Mouse (Mus musculus): Measurements from ENCODE around the gene Fzr1. TPM values are rescaled to one million over a fixed set of nuclear protein-coding genes. Genes with fewer than 3 reads are reported as not detected.

The Fzr1 gene
- 48.1 and 72.7 TPM in 2 replicates for polyA plus RNA-seq (2012; ENCODE audit: low replicate concordance)

DNA sequence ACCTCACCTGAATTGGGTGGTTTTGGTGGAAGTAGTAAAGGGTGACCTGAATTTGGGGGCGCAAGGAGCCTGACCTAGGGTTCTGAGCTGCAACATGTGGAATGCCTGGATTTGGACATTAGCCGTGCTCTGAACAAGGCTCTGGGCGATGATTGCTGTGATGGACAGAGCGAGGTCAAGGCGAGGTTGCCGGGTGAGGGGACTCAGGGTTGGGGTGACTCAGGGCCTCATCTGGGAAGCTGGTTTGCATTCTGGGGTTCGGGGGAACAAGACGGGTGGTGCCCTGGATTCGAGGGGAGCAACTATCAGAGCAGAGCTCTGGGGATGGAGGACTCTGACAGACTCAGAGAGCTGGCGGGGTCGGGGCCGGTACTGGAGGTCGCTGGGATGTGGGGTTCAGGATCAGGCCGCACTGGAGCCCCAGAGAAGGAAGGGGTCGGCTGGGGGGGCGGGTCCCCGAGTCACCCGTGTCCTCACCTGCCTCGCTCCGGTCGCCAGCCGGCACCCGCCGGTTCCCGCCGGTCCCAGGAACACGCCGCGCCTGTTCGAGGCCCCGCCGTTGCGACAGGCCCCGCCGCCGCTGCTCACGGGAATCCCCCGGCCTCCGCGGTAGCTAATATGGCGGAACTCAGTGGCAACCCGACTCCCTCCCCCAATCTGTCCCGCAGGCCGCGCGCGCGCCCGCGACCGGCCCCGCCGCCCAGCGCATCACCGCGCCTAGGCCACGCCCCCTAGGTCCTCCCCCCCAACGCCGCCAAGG, at the start of gene Fzr1:
Fzr1 (minus strand) TSS at position 724 of the 760 bp plus-strand sequence.

DNA sequence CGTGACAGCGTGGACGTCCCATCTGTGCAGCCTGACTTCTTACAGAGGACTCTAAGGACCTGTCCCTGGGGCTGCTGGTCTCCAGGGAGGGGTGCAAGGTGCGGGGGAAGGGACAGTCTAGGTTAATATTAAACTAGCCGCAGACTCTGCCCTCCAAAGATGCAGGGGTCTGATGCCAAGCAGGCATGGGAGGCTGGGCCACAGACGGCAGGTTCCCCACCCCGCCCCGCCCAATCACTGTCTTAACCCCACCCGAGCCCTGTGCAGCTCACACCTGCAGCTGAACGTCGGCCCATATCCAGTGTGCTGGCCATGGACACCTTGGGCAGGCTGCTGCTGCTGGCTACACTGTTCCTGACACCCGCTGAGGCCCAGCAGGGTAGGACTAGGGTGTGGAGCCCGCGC, 14.5 kb upstream of the Fzr1 start, which contains the start of gene Smim24:
Smim24 (plus strand) TSS at position 271 of the 405 bp plus-strand sequence.

DNA sequence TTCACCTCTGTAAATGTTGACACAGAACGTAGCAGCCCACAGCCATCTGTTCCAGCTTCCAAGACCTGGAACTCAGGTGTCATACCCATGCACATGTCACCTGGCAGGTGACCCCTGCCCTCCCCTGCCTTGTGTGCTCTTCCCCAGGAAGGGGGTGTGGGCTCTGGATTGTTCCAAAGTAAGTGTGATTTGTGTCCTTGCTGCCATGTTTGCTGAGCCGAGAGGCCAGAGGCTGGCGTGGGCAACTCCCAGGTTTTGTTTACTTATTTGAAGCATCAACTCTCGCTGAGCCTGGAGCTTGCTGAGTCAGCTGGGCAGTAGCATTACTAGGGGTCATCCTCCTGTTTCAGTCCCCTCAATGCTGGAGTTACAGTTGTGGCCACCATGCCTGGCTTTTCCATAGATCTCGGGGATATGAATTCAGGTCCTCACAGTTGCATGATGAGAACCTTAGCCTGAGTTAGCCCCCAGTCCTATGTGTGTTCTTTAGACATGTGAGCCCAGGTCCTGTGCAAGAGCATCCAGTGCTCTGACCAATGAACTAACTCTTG, 10.3 kb upstream of the Fzr1 start, which contains the start of gene Gm48552:
Gm48552 (plus strand) TSS at position 501 of the 551 bp plus-strand sequence.

DNA sequence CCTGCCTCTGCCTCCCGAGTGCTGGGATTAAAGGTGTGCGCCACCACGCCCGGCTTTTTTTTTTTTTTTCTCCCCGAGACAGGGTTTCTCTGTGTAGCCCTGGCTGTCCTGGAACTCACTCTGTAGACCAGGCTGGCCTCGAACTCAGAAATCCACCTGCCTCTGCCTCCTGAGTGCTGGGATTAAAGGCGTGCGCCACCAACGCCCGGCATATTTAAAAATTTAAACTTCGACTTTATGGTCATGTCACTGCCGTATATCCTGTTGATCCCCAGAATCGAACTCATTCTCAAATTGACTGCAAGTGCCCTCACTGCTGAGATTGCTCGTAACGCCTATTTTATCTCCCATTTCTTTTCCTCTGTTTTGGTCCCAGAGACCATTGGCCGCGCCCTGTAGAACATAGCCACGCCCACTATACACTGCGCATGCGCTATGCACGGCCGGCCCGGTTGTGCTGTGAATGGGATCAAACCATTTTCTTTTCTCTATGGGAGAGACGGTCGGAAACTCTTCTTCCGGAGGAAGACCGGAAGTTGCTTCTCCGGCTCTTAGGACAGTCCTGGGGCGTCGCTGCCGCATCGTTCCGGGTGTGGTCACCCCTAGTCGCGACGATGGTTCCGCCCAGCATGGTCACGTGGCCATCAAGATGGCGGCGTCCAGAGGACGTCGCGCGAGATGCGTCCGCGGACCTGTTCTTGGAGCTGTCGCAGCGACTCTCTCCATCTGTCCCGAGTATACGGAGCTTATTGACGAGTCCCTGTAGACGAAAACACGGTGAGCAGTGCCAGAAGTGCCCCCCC, 5.7 kb upstream of the Fzr1 start, which contains the start of the genes Dohh and Gm48551:
Dohh (plus strand) TSS at position 627 of the 803 bp plus-strand sequence.
Gm48551 (plus strand) TSS at position 665 of the 803 bp plus-strand sequence.

DNA sequence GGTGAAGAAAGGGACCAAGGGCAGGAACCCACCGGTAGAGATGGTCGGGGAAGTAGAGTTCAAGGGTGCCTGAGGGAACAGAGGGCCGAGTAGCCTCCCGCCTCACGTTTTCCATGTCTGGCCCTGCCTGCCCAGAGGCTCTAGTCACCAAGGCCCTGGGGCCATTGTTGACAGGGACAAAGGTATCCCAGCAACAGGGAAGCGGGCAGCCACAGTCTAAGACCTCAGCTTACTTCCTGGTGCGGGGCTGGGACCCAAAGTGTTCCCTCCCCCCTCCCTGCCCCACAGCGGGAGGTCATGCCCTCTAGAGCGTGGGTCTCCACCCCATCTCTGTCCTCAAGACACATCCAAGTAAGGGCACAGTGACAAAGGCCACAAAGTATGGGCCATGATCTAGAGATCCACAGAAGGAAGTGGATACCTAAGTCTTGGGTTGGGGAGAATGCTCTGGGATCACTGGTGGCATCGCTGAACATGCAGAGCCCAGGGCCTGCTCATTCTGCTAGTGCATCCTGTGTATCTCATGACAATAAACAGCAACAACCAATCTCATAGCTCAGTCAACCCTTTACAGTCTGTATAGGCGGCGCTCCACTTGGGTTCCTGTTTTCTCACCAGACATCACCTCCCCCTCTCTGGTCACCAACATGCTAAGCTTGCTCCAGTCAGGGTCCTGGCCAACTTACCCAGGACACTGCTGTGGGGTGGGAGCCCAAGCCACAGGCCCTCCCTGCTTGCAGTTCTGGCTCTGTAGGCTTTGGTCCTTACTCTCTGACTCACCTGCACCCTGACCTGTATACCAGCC, 12.4 kb downstream of the Fzr1 start, which contains the start of gene 4930404N11Rik:
4930404N11Rik (minus strand) TSS at position 145 of the 805 bp plus-strand sequence.

DNA sequence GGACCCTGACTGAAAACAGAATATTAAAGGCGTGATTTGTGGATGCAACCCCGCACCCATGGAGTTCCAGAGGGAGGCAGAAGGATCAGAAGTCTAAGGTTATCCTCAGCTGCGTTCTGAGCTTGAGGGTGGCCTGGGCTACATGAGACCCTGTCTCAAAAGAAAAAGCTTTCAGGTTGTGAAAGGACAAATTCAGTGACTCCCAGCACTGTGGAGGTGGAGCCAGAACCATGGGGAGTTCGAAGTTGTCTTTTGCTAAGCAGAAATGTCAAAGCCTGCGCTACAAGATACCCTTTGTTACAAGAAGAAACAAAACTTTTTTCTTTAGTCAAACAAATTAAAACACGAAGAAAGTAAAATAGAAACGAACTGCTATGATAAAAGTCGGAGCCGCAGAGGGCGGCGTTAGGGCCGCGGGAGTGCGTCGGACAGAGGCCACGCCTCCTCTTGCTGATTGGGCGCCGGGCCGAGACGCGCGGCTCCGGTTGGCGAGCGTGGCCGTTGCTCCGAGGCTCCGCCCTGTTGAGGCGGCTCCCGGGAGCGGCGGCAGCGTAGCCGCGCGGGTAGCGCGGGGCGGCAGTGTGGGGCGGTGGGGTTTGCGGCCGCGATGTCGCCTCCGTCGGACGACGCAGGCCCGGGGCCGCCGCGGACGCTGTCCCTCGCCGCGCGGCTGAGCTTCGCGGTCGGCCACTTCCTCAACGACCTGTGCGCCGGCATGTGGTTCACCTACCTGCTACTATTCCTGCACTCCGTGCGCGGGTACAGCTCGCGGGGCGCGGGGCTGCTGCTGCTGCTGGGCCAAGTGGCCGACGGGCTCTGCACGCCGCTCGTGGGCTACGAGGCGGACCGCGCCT, 21.1 kb downstream of the Fzr1 start, which contains the start of gene Mfsd12:
Mfsd12 (plus strand) TSS at position 501 of the 854 bp plus-strand sequence.

DNA sequence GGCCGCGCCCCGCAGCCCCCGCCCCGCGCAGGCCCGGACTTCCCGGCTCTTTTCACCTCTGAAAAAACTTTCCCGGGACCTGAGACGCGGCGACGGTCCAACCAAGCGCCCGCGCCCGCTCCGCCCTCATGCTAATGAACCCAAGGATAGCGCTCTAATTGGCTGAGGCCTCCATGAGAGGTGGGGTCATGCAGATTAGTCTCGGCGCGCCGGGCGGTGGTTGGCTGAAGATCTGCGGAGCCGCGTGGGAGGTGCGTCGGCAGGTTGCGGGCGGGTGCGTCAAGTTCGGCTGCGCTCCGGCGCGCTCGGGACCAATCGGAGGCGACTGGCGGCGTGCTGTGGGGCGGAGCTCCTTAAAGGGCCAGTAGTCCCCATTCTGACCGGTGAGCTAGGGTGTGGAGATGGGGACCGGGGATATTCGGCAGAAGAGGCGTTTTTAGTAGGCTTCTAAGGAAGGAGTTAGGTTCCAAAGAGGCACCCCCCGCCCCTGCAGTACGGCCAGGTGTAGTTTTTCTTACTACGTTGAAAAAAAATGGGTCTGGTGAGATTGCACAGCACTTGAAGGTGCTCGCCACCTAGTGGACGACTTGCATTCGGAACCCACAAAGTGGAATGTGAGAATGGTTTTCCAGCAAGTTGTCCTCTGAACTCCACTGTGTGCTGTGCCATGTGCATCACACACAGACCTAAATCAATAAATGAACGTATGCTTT, 27.8 kb downstream of the Fzr1 start, which contains the start of gene Hmg20b:
Hmg20b (minus strand) TSS at position 130 of the 713 bp plus-strand sequence.

DNA sequence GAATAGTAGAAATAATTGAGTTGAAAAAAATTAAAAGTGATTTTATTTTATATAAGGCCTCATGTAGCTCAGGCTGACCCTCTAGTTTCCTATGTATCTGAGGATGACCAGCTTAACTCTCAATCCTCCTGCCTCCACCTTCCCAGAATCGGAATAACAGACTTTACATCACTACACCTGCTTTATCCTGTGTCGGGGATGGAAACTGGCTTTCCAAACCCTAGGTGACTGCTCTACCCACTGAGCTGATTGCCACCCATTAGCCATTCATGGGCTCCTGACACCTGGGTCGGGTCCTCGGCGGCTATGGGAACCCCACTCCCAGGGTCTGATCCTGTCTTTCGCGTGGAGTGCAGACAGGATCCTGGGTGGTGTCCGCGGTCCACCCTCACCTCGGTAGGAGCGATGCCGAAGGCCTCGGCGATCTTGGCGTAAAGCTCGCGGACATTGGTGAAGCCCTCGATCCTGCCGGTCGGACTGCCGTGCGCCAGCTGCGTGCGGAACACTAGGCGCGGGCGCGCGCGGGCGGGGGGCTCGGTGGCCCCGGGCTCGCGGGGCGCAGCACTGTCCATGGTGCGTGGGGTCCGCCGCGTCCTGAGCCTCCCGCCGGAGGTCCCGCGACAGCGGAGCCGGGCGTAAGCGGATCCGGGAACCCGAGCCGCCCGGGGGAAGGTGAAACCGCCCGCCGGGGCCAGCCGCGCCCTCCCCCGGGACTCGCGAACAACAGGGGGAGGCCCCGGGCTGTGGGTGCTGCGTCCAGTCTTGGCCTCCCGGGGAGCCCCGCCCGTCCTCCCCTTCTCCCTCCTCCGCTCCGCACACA, 35.4 kb downstream of the Fzr1 start, which contains the start of gene Gipc3:
Gipc3 (minus strand) TSS at position 581 of the 820 bp plus-strand sequence.

DNA sequence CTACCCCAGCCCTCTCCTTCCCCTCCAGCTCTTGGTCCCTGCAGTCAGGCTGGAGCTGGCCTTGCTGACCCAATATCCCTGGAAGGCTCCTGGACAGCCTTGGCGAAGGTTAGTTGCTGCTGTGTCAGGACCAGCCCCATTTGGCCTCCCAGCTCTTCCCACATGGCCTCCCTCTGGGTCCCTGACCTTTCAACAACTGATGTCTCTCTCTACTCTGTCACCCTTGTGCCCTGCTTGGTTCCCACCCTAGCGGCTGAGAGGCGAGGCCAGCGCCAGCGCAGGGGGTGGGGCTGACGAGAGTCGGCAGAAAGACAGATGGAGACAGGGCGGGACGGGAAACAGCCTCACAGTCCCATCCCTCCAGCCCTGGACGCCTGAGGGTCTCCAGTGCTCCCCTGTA, 49.9 kb downstream of the Fzr1 start, which contains the start of gene Tbxa2r:
Tbxa2r (plus strand) TSS at position 346 of the 400 bp plus-strand sequence.

DNA sequence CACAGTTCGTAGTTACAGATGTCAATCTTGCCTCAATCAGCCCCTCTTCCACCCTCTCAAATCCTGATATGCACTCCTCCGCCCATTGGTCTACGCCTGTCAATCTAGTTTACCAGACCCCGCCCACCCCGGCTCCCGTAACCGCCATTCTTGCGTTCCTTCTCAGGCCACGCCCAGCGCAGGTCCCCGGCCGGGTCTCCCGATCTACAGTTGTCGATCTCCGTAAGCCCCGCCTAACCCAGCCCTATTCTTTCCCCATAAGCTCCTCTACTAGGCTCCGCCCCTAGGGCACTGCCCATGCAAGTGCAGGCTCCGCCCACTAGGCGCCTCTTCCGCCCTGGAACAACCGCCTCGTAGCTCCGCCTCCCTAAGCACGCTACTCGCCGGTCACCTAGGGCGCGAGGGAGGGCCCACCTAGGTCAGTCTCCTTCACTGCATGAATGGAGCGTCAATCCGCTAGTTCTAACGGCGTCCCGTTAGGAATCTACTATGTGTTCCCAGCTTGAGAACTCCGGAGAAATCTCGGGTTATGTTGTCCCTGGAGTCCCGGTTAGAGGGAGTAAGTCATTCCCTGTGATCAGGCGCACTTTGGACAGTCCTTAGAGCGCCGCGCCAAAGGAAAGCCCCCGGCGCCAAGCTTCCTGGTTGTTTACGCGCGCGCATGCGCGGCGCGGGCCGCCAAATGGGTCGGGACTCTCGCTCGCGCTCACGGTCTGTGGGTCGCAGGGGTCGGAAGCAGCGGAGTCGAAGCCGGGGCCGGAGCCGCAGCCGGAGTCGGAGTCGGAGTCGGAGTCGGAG, 57.6 kb downstream of the Fzr1 start, which contains the start of gene Cactin:
Cactin (plus strand) TSS at position 554 of the 798 bp plus-strand sequence.

Other genes with a start within 250 kb of the Fzr1 start
- 198 and 333 TPM in 2 replicates for gene Zbtb7a, start 243.3 kb downstream of the Fzr1 start, polyA plus RNA-seq (2012; ENCODE audit: low replicate concordance)
- gene Pias4, start 210.6 kb downstream of the Fzr1 start, polyA plus RNA-seq (2012; ENCODE audit: low replicate concordance) = 72.6 and 164 TPM in 2 replicates
- gene Eef2, start 201.9 kb downstream of the Fzr1 start, polyA plus RNA-seq (2012; ENCODE audit: low replicate concordance) = 495 and 2,413 TPM in 2 replicates
- gene Dapk3, start 195.5 kb downstream of the Fzr1 start, polyA plus RNA-seq (2012; ENCODE audit: low replicate concordance) = 53.4 and 152 TPM in 2 replicates
- gene 4930442H23Rik, start 194.7 kb downstream of the Fzr1 start, polyA plus RNA-seq (2012; ENCODE audit: low replicate concordance) = 0.09 TPM in 1 of 2 replicates, not detected in the other
- gene Nmrk2, start 176.5 kb downstream of the Fzr1 start, polyA plus RNA-seq (2012; ENCODE audit: low replicate concordance) = not detected in 2 replicates
- gene Atcay, start 147.7 kb downstream of the Fzr1 start, polyA plus RNA-seq (2012; ENCODE audit: low replicate concordance) = 0.53 and 0.94 TPM in 2 replicates
- gene Zfr2, start 145.4 kb downstream of the Fzr1 start, polyA plus RNA-seq (2012; ENCODE audit: low replicate concordance) = 4.0 and 8.6 TPM in 2 replicates
- gene Matk, start 125.6 kb downstream of the Fzr1 start, polyA plus RNA-seq (2012; ENCODE audit: low replicate concordance) = 31.4 and 107 TPM in 2 replicates
- 314 and 329 TPM in 2 replicates for gene Mrpl54, start 111.6 kb downstream of the Fzr1 start, polyA plus RNA-seq (2012; ENCODE audit: low replicate concordance)
- gene Apba3, start 111.6 kb downstream of the Fzr1 start, polyA plus RNA-seq (2012; ENCODE audit: low replicate concordance) = 70.4 and 133 TPM in 2 replicates
- 15.0 and 35.0 TPM in 2 replicates for gene Tjp3, start 86.9 kb downstream of the Fzr1 start, polyA plus RNA-seq (2012; ENCODE audit: low replicate concordance)
- gene Pip5k1c, start 85.6 kb downstream of the Fzr1 start, polyA plus RNA-seq (2012; ENCODE audit: low replicate concordance) = 245 and 665 TPM in 2 replicates
- gene Cactin, start 57.4 kb downstream of the Fzr1 start, polyA plus RNA-seq (2012; ENCODE audit: low replicate concordance) = 60.3 and 77.6 TPM in 2 replicates
- gene Tbxa2r, start 49.8 kb downstream of the Fzr1 start, polyA plus RNA-seq (2012; ENCODE audit: low replicate concordance) = 29.6 and 30.6 TPM in 2 replicates
- gene Gipc3, start 35.2 kb downstream of the Fzr1 start, polyA plus RNA-seq (2012; ENCODE audit: low replicate concordance) = 3.1 and 6.9 TPM in 2 replicates
- 184 and 481 TPM in 2 replicates for gene Hmg20b, start 28.0 kb downstream of the Fzr1 start, polyA plus RNA-seq (2012; ENCODE audit: low replicate concordance)
- gene Mfsd12, start 21.0 kb downstream of the Fzr1 start, polyA plus RNA-seq (2012; ENCODE audit: low replicate concordance) = 20.8 and 31.1 TPM in 2 replicates
- gene 4930404N11Rik, start 12.7 kb downstream of the Fzr1 start, polyA plus RNA-seq (2012; ENCODE audit: low replicate concordance) = 11.6 and 18.6 TPM in 2 replicates
- 76.4 and 107 TPM in 2 replicates for gene Dohh, start 5.9 kb upstream of the Fzr1 start, polyA plus RNA-seq (2012; ENCODE audit: low replicate concordance)
- 1.2 and 4.2 TPM in 2 replicates for gene Gm48551, start 6.0 kb upstream of the Fzr1 start, polyA plus RNA-seq (2012; ENCODE audit: low replicate concordance)
- 8.9 and 18.4 TPM in 2 replicates for gene Gm48552, start 10.5 kb upstream of the Fzr1 start, polyA plus RNA-seq (2012; ENCODE audit: low replicate concordance)
- gene Smim24, start 14.5 kb upstream of the Fzr1 start, polyA plus RNA-seq (2012; ENCODE audit: low replicate concordance) = 3.0 and 3.7 TPM in 2 replicates
- gene Nfic, start 77.1 kb upstream of the Fzr1 start, polyA plus RNA-seq (2012; ENCODE audit: low replicate concordance) = 136 and 414 TPM in 2 replicates
- 0.16 and 0.55 TPM in 2 replicates for gene Celf5, start 104.2 kb upstream of the Fzr1 start, polyA plus RNA-seq (2012; ENCODE audit: low replicate concordance)
- 160 and 386 TPM in 2 replicates for gene Ncln, start 117.9 kb upstream of the Fzr1 start, polyA plus RNA-seq (2012; ENCODE audit: low replicate concordance)
- 82.3 and 109 TPM in 2 replicates for gene S1pr4, start 121.6 kb upstream of the Fzr1 start, polyA plus RNA-seq (2012; ENCODE audit: low replicate concordance)
- gene Gna15, start 145.7 kb upstream of the Fzr1 start, polyA plus RNA-seq (2012; ENCODE audit: low replicate concordance) = 14.8 and 33.6 TPM in 2 replicates
- 23.0 and 28.3 TPM in 2 replicates for gene Gna11, start 166.7 kb upstream of the Fzr1 start, polyA plus RNA-seq (2012; ENCODE audit: low replicate concordance)
- 1,473 and 2,763 TPM in 2 replicates for gene Aes, start 181.0 kb upstream of the Fzr1 start, polyA plus RNA-seq (2012; ENCODE audit: low replicate concordance)
- gene Tle2, start 196.0 kb upstream of the Fzr1 start, polyA plus RNA-seq (2012; ENCODE audit: low replicate concordance) = 8.9 and 15.5 TPM in 2 replicates
- 1.2 and 2.5 TPM in 2 replicates for gene Tle6, start 222.6 kb upstream of the Fzr1 start, polyA plus RNA-seq (2012; ENCODE audit: low replicate concordance)
- gene BC025920, start 227.8 kb upstream of the Fzr1 start, polyA plus RNA-seq (2012; ENCODE audit: low replicate concordance) = 0.20 and 0.92 TPM in 2 replicates
- gene Sirt6, start 249.3 kb upstream of the Fzr1 start, polyA plus RNA-seq (2012; ENCODE audit: low replicate concordance) = 67.6 and 143 TPM in 2 replicates